Mouse (Mus musculus) fat pad, adult 2 months (tissue): ENCODE data around the gene Rnf17.

ENCODE experiments used
- DNase-seq: peaks from one replicate; pipeline ENCODE4 v3.0.0-alpha.2; 2011; ENCODE audit warnings: low read depth, low spot score; ENCODE audit errors: extremely low read depth

Gene Rnf17

GRCm38 (mm10) chr14:56502407-56502806 is 100.0 kb downstream of the Rnf17 start:
- DNase-seq = no peak

- no peak for DNase-seq
These were observed 104.4 kb downstream of the Rnf17 start for GRCm38 (mm10) chr14:56506743-56507142.

DNA sequence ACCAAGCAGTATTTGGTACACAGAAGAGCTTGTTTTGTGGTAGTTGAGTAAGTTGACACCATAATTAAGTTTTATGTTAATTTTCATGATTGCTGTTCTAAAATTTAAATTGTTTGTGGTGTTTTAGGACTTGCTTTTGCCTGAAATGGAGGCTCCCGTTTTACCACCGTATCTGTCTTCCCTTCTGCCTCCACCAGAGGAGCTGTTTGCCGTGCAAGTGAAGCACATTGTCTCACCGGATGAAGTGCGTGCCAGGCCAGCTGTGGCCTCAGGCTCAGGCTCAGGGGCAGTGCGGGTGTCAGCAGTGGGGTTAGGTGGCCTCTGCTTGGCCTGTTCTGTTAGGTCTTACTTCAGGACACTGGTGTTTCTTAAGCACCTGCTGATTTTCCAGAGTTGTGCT is 109.7 kb downstream of the Rnf17 start:
- no peak for DNase-seq

DNA sequence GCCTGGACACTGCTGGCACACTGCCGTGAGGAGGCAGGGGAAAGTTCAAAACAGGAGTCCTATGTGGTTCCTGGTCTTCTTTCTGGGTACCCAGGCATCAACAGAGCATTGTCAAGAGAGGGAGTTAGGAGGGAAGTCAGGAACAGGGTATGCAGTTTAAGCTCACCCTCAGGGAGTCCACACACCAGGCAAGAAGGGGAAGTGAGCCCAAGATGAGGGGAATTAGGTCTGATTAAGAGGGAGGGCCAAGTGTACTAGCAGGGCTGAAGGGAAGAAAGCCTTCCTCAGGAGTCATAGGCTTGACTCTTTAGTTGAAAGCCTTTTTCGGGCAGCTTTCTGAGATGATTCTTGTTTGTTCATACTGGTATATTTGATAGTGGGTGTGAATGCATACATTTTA is 112.4 kb downstream of the Rnf17 start:
- no peak for DNase-seq

GRCm38 (mm10) chr14:56530788-56531187 is 128.4 kb downstream of the Rnf17 start:
- no peak for DNase-seq

- DNase-seq = no peak
These were observed 142.6 kb downstream of the Rnf17 start for GRCm38 (mm10) chr14:56544946-56545345.

DNA sequence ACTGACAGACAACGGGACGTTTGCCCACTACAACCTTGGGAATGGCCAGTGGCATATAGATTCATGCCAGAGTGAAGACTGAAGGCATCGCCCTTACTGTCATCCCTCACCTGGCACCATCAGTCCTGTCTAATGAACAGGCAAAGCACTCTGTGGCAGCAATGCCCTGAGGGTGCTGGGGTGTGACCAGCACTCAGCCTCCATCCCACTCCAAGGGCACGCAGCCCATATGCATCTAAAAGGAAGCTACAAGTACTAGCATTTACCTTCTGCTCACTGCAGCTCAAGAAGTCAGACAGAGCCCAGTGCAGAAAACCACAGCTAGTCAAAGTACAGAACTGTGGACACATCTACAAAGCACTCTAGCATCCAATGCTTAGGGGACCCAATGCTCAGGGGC is 143.1 kb downstream of the Rnf17 start:
- DNase-seq = no peak

DNA sequence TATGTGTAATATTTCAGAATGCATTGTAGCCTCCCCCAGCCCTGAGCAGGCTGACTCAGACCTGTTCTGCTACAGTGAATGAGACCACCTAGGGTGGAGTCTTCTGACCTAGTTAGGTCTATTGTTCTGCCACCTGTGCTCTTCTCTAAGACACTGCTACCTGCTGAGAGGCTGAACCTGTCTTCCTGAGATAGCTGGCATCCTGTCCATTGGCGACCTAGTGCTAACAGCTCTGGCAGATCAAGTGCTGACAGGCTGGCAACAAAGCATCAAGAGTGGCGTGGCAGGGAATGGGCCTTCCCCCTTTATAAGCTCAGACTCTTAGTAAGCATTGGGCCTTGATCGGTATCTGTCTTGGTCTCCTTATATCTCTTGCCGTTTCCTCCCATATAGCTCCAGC is 148.6 kb downstream of the Rnf17 start:
- no peak for DNase-seq

- DNase-seq = no peak
These were observed 150.5 kb downstream of the Rnf17 start for GRCm38 (mm10) chr14:56552924-56553323.

GRCm38 (mm10) chr14:56553331-56553730 is 150.9 kb downstream of the Rnf17 start:
- no peak for DNase-seq

DNA sequence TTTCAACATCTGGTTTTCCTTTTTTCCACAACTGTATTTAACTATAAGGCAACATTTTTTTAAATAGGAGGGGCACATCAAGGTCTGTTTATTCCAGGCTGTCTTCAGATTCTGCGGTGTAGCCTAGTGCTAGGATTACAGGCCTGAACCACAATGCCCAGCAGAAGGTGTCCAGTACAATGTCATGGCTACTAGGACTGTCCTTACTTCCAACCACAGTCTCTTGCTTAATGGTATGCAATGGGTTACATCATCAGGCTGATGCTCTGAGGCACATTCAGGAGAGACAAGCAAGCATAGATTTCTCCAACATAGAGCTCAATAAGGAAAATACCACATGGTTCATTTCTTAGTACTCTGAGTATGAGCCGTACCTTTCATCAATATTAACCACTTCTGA is 152.3 kb downstream of the Rnf17 start:
- DNase-seq = no peak

GRCm38 (mm10) chr14:56559134-56559533 is 156.8 kb downstream of the Rnf17 start:
- no peak for DNase-seq

GRCm38 (mm10) chr14:56567476-56567875 is 165.1 kb downstream of the Rnf17 start:
- DNase-seq = no peak

GRCm38 (mm10) chr14:56569041-56569440 is 166.7 kb downstream of the Rnf17 start:
- DNase-seq = no peak

DNA sequence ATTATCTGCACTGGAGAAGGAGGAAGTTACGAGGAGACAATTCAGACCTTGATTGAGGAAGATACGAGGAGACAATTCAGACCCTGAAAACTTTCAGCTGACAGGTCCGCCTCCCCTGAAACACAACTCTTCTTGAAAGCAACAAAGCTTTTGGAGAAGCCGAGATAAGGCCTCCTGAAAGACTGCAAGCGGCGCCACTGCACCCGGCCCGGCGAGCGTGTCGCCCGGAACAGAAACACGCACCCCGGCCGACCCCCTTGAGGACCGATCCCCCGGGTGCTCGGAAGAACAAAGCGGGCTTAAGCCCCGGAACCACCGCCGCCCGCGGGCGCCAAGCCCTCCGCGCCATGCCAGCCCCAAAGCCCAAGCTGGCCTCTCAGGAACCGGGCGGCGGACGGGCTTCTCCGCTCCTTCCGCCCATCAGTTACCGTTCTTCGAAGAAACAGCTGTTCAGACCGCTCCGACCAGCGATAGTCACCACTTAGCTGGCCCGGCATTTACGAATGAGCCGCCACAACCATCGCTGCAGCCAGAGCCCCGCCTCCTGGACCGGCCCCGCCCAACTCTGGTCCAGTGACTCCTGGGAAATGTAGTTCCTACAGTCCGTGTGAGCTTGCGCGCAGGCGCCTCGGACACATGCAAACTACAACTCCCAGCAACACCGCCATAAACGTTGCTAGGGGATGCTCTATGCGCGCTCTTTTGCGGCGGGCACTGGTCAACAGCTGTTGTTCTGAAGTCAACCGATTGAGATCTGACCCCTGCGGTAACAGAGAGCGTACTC is 169.1 kb downstream of the Rnf17 start:
- DNase-seq = peak; percentile 31

- no peak for DNase-seq
These were observed 170.2 kb downstream of the Rnf17 start for GRCm38 (mm10) chr14:56572546-56572945.
